Mouse (Mus musculus) CH12F3 (cell line): ENCODE results near the gene Pdzd8.

ENCODE experiments used
- in situ Hi-C: fragments of 300-500 bp; cut with MboI; formaldehyde crosslinking; loops from 2 replicates; pipeline ENCODE4 v1.14.3; 2020; ENCODE audit warnings: low sequenced_read_pairs

Pdzd8 gene

GRCm38 (mm10) chr19:59356388-59356787 lies 10.8 kb upstream of the Pdzd8 start:
- in situ Hi-C loops, result no loop called here

DNA sequence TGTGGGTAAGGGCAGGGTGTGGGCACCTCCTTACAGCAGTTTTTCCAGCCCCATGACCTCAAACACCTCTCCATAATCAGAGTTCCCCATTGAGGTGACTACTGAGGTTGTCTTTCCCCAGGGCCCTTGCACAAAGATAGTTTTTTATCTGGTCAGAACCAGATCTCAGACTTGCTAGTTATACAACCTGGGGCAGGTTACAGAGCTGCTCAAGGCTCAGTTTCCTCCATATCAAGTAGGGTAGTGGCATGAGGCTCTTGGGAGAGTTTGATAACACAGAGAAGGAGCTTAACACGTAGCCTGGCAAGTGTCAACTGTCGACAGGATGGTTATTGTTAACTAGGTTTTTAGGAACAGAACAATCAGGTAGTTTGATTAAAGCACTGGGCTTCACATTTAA lies 9.3 kb upstream of the Pdzd8 start:
- in situ Hi-C loops, result no loop called here

DNA sequence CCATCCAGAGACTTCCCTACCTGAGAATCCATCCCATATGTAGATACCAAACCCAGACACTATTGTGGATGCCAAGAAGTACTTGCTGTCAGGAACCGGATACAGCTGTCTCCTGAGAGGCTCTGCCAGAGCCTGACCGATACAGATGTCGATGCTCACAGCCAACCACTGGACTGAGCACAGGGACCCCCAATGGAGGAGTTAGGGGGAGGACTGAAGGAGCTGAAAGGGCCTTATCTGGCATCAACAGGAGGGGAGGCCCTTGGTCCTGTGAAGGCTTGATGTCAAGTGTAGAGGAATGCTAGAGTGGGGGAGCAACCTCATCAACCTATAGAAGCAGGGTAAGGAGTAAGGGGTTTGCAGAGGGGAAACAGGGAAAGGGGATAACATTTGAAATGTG lies 7.2 kb upstream of the Pdzd8 start:
- in situ Hi-C loops, result no loop called here

- in situ Hi-C loops, result no loop called here
Measured at GRCm38 (mm10) chr19:59351151-59351889, 5.7 kb upstream of the Pdzd8 start.

- in situ Hi-C loops, result no loop called here
Measured at GRCm38 (mm10) chr19:59350273-59350903, 4.8 kb upstream of the Pdzd8 start.

- in situ Hi-C loops, result no loop called here
Measured at GRCm38 (mm10) chr19:59349329-59349960, 3.9 kb upstream of the Pdzd8 start.

DNA sequence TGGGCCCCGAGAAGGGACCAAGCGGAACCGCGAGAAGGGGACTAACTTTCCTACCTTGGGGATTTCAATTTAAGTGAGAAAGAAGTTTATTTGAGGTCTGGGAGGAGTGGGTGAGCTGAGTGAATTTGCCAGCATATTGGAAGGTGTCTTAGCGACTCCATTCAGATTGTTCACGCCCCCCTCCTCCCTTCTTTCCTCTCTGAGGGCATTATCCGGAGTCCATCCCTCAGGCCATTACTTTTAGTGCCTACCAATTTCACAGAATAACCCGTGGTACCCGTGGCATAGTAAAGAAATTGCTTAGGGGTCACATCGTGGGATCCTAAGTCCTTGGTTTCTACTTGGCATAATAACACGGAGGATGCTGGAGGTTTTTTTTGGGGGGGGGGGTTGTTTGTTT lies 745 bp upstream of the Pdzd8 start:
- in situ Hi-C loops, result no loop called here

DNA sequence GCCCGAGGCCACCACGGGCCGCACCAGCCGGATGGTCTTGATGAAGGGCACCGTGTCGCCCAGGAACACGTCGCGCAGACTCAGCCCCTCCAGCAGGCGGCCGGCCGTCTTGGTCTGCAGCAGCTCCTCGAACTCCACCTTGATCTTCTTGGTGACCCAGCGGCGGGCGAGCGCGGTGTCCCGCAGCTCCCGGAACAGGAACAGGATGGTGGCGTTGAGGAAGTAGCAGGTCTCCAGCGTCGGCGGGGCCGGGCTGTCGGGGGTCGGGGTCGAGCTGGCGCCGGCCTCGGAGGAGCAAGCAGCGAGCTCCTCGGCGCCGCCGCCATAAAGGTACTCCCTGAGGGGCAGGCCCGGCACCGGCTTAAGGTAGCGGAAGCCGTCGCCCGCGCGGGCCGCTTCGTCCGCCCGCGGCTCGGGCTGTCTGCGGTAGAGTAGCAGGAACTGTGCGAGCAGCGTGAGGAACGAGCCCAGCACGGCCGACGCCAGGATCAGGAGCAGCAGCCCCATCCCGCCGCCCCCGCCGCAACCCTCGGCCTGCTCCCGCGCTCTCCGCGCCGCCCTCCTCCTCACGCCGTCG lies 411 bp downstream of the Pdzd8 start:
- in situ Hi-C loops, result no loop called here

DNA sequence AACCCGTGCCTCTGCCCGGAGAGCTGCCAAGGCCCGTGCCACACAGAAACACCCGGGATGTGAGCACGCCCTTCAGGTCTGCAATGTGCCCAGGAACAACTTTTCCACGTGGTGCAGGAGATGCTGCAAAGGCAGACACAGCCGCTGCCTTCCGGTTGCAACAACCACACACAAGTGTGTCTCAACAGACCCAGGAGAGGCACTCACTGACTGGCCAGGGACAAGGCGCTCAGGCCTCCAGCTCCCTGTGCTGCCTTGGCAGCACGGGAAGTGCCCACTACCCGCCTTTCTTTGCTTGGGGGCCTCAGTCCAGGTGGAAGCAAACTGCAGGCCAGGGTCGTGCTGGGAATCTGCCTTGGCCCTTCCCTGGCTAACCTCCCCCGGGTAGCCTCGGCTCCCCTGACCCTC lies 1.3 kb downstream of the Pdzd8 start:
- in situ Hi-C loops, result no loop called here

DNA sequence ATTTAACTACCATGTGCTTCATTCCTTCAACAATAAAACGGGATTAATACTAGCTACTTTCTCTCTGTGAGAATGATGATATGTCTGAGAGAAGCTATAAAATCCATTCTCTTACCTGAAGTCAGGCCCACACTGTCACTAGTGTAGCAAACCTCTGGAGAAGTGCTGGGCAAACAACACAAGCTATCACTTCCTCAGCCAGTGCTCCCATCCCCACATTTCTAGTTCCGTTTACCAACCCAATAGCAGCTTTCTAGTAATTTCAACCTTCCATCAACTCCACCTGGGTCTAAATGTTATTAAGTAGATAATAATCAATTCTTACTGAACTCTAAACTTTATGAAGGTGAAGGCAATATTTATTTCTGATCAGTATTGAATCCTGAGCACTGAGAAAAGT lies 2.6 kb downstream of the Pdzd8 start:
- in situ Hi-C loops, result no loop called here

DNA sequence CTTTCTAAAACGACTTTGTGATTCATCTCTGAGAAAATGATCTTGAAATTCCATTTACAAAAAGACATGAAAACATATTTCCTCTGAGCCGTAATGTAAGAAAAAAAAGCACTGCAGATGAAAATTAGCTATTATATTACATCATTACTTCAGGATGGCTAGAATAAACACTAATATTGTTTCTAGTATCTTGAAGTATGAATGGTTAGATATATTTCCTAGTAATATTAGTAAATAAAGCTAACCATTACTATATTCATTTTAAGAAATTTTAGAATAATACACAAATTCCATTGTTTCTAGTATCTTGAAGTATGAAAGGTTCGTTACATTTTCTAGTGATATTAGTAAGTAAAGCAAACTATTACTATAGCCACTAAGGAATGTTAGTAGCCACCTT lies 5.7 kb downstream of the Pdzd8 start:
- in situ Hi-C loops, result no loop called here

GRCm38 (mm10) chr19:59337872-59338681 lies 7.5 kb downstream of the Pdzd8 start:
- in situ Hi-C loops, result no loop called here

GRCm38 (mm10) chr19:59336655-59337054 lies 8.9 kb downstream of the Pdzd8 start:
- in situ Hi-C loops, result no loop called here

DNA sequence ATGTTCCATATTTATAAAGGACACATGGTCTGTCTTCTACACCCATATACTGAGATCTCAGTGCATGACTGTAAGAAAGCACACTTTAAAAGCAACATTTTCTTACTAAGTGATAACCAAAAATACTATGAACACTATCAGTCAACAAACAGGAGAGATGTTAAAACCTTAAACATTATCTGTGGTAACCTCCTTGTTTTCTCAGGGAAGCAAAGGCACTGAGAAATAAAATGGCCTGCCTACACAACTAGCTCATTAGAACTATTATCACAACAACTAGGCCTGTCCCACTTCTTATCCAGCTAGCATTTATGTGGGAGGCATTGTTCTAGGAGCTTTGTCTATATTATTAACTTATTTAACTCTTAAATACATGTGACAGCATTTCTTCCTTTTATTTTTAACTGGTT lies 14.8 kb downstream of the Pdzd8 start:
- in situ Hi-C loops, result no loop called here

GRCm38 (mm10) chr19:59321990-59322389 lies 23.6 kb downstream of the Pdzd8 start, which contains the start of gene Rps12-ps3:
Rps12-ps3 (plus strand) TSS chr19:59322290.
- in situ Hi-C loops, result no loop called here

- in situ Hi-C loops, result no loop called here
Measured at GRCm38 (mm10) chr19:59316571-59316970, 29.0 kb downstream of the Pdzd8 start.

DNA sequence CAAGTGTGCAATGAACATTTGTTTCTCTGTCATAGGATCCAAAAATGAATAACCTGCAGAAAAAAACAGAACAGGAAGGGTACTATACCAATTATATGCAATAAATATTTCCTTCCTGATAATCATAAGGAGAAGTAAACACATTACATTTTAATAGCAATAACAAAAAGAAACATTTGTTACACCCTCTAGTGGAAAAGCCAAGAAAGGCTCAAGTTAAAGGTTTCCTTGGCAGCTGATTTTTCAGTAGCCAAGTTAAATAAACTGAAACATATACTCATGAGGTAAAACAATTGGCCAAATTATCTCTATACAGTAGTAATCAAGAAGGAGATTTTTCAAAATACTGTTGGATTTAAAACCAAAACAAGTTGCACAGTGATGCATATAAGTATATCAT lies 30.3 kb downstream of the Pdzd8 start:
- in situ Hi-C loops, result no loop called here

DNA sequence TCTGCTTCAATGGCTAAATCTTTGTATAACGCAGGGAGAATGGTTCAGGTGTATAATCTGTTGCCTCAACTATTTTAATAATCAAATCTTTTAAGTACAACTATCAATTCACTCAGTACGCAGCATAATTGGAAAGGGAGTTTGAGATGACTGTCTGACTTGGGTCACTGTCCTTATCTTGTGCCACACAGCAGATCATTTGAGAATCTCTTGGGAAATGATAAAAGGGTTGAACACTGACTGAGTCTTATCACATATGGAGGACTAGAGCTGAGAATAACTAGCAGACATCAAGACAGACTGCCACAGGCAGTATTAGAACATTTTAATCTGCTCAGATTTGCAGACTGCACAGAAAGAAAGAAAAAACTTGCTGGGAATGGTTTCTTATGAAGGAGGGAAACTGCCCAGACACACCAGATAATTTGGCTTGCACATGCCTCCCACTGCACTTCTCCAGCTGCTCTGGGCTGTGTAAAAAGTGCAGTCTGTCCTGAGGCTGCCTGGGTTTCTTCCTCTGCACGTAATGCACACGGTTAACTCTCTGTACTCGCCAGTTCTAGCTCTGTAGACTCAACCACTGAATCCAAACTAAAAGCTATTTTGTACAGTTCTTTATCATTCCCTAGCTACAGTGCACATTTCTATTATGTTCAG lies 53.3 kb downstream of the Pdzd8 start:
- in situ Hi-C loops, result no loop called here

DNA sequence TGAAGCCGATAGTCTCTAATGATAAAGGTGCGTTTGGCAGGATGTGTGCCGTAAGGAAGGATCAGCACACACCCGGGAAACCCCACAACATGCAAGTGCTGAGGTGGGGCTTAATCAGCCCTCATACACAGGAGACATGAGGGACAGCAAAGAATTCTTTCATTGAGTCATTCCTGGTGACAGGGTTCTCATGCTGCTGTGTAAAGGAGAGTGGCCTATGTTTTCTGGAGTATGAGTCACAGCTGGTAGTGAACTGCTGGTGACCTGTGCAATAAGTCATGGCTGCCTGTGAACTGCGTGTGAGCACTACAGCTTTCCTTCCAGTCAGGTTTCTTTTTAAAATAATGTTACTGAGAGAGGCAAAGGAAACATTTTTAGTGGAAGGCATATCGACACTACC lies 55.8 kb downstream of the Pdzd8 start:
- in situ Hi-C loops, result no loop called here

DNA sequence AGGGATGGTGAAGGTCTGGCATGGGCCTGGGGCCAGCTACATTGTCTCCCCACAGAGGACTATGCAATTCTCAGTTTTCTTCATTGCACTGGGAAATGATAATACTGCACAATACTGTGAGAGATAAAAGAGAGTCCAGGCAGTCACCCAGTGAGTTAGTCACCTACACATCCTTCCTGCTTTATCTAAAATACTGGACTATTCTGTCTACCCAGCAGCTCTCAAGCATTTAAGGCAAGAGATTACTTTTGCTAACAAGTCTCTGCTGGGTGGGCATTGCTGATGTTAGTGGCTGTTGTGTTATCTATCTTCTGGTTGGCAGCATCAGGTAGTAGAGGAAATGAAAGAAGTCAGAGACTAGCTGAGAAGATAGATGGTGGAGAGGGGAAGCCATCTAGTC lies 56.5 kb downstream of the Pdzd8 start:
- in situ Hi-C loops, result no loop called here
